Mouse (Mus musculus) left cerebral cortex, adult 11 months (tissue): ENCODE results near the gene Pawr.
"Not testable (repeated sequence)": the region's sequence is repeated elsewhere in the genome, so short reads cannot be mapped to it uniquely, and the experiment has no call there.

Experiments
- DNase-seq: peaks from one replicate; pipeline ENCODE4 v3.0.0; 2022; ENCODE audit warnings: low spot score

Pawr gene

GRCm38 (mm10) chr10:108392151-108392550, 60.2 kb downstream of the Pawr start:
- DNase-seq, result no peak

GRCm38 (mm10) chr10:108394306-108394705, 62.4 kb downstream of the Pawr start:
- DNase-seq, result no peak

GRCm38 (mm10) chr10:108395229-108395628, 63.3 kb downstream of the Pawr start:
- DNase-seq, result no peak

- no peak for DNase-seq
Measured at GRCm38 (mm10) chr10:108395647-108396046, 63.7 kb downstream of the Pawr start.

GRCm38 (mm10) chr10:108402751-108403150, 70.8 kb downstream of the Pawr start:
- DNase-seq, result no peak

GRCm38 (mm10) chr10:108403366-108403865, 71.5 kb downstream of the Pawr start:
- no peak for DNase-seq

- DNase-seq, result no peak
Measured at GRCm38 (mm10) chr10:108404087-108404486, 72.2 kb downstream of the Pawr start.

- no peak for DNase-seq
Measured at GRCm38 (mm10) chr10:108405076-108405475, 73.2 kb downstream of the Pawr start.

- DNase-seq, result no peak
Measured at GRCm38 (mm10) chr10:108405931-108406330, 74.0 kb downstream of the Pawr start.

- no peak for DNase-seq
Measured at GRCm38 (mm10) chr10:108406798-108407754, 75.2 kb downstream of the Pawr start.

- no peak for DNase-seq
Measured at GRCm38 (mm10) chr10:108408025-108408424, 76.1 kb downstream of the Pawr start.

- no peak for DNase-seq
Measured at GRCm38 (mm10) chr10:108408437-108408836, 76.5 kb downstream of the Pawr start.

GRCm38 (mm10) chr10:108408986-108409385, 77.1 kb downstream of the Pawr start:
- DNase-seq, result no peak

GRCm38 (mm10) chr10:108409529-108409928, 77.6 kb downstream of the Pawr start:
- no peak for DNase-seq

- no peak for DNase-seq
Measured at GRCm38 (mm10) chr10:108414936-108415635, 83.2 kb downstream of the Pawr start.

- no peak for DNase-seq
Measured at GRCm38 (mm10) chr10:108417448-108417847, 85.5 kb downstream of the Pawr start.

- DNase-seq, result no peak
Measured at GRCm38 (mm10) chr10:108430553-108430952, 98.6 kb downstream of the Pawr start.

- DNase-seq, result no peak
Measured at GRCm38 (mm10) chr10:108432194-108432593, 100.3 kb downstream of the Pawr start.

- DNase-seq, result no peak
Measured at GRCm38 (mm10) chr10:108433976-108434375, 102.1 kb downstream of the Pawr start.

- no peak for DNase-seq
Measured at GRCm38 (mm10) chr10:108435616-108436015, 103.7 kb downstream of the Pawr start.

- no peak for DNase-seq
Measured at GRCm38 (mm10) chr10:108436365-108436764, 104.4 kb downstream of the Pawr start.

GRCm38 (mm10) chr10:108440251-108440650, 108.3 kb downstream of the Pawr start:
- DNase-seq, result not testable (repeated sequence)
